Mouse (Mus musculus) liver, embryonic 15.5 days (tissue): ENCODE results near the gene Rapgefl1. TPM values are rescaled to one million over a fixed set of nuclear protein-coding genes. Genes with fewer than 3 reads are reported as not detected.
"Not testable (repeated sequence)": the region's sequence is repeated elsewhere in the genome, so short reads cannot be mapped to it uniquely, and the experiment has no call there.

Source experiments
- ATAC-seq: fragments of 200-750 bp; cut with Nextera tagmentation; 2 replicates; pipeline ENCODE4 v1.8.0; 2017; ENCODE audit warnings: moderate number of reproducible peaks, mild to moderate bottlenecking, moderate library complexity; ENCODE audit not compliant: insufficient read depth
- H3K27ac ChIP-seq: fragments of 300-500 bp; sonication (generic); replicated peaks from 2 replicates; pipeline ENCODE4 v1.5.1; 2015; ENCODE audit warnings: mild to moderate bottlenecking, inconsistent platforms
- H3K27me3 ChIP-seq: fragments of 300-500 bp; sonication (generic); 2 replicates; pipeline ENCODE4 v1.6.1; 2015; ENCODE audit warnings: mild to moderate bottlenecking, inconsistent platforms
- H3K36me3 ChIP-seq: fragments of 300-500 bp; sonication (generic); replicated peaks from 2 replicates; pipeline ENCODE4 v1.6.1; 2015; ENCODE audit warnings: moderate library complexity, mild to moderate bottlenecking, inconsistent platforms
- H3K4me1 ChIP-seq: fragments of 300-500 bp; sonication (generic); replicated peaks from 2 replicates; pipeline ENCODE4 v1.6.1; 2015; ENCODE audit warnings: inconsistent platforms
- H3K4me2 ChIP-seq: fragments of 300-500 bp; sonication (generic); 2 replicates; pipeline ENCODE4 v1.6.1; 2015; ENCODE audit warnings: moderate library complexity, mild to moderate bottlenecking, inconsistent platforms
- H3K4me3 ChIP-seq: fragments of 300-500 bp; sonication (generic); replicated peaks from 2 replicates; pipeline ENCODE4 v1.5.1; 2015; ENCODE audit warnings: mild to moderate bottlenecking, inconsistent platforms
- H3K9ac ChIP-seq: fragments of 300-500 bp; sonication (generic); 2 replicates; pipeline ENCODE4 v1.6.1; 2015; ENCODE audit warnings: moderate library complexity, mild to moderate bottlenecking, inconsistent platforms
- H3K9me3 ChIP-seq: fragments of 300-500 bp; sonication (generic); replicated peaks from 2 replicates; pipeline ENCODE4 v1.6.1; 2016; ENCODE audit warnings: inconsistent platforms
- WGBS: fragments of 180-500 bp; shearing (Covaris S2); methylation state at CpG from one replicate; pipeline ENCODE4 v1.1.7; 2015; ENCODE audit warnings: mixed read lengths; ENCODE audit not compliant: insufficient replicate concordance; 5-methylcytosine and 5-hydroxymethylcytosine counted together
- polyA plus RNA-seq: library from polyadenylated mRNA; unstranded; fragments of >200 nt; fragmentation: Nextera tagmentation; extraction: Ambion mirVana; gene quantifications from 2 replicates; pipeline ENCODE4 v1.2.1, GENCODE M21; 2015

Rapgefl1 gene
- polyA plus RNA-seq, 1 experiment from 2014 or later: 0.24 TPM

DNA sequence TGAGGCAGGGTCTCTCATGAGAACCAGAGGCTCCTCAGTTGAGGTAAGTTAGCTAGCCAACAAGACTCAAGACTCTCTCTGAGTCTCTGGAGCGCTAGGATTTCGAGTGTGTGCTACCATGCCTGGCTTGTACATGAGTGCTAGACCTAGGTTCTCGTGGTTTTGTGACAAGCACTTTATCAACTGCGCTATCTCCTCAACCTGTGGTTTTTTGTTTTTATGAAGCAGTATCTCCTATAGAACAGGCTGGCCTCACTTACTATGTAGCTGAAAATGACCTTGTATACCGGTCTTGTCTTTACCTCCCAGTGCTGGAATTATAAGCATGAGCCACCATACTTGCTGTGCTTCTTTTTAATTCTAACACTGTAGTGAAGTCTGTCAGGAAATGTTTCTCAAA lies 15.6 kb upstream of the Rapgefl1 start:
- no peak overlapping the region for H3K27ac ChIP-seq
- peaks cover 97% of the 10 kb centered on the region for H3K36me3 ChIP-seq
- H3K9me3 ChIP-seq: no peaks in the 10 kb centered on the region
- no peak overlapping the region for H3K4me3 ChIP-seq
- WGBS: 29% methylated on average over 5 of the region's 5 CpGs
- no peak overlapping the region for H3K9ac ChIP-seq
- no peaks in the 10 kb centered on the region for H3K27me3 ChIP-seq
- no peak for ATAC-seq
- peaks cover 17% of the 10 kb centered on the region for H3K4me1 ChIP-seq
- H3K4me2 ChIP-seq: no peak overlapping the region

DNA sequence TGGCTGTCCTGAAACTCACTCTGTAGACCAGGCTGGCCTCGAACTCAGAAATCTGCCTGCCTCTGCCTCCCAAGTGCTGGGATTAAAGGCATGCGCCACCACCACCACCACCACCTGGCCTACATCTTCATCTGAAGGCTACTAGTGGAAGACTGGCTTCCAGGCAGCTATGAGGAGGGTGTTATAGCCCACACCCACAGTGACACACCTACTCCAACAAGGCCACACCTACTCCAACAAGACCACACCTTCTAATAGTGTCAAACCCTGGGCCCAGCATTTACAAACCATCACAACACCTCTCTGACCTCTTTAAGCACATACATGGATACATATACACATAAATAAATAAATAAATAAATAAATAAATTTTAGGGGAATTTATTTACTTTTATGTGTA lies 10.5 kb upstream of the Rapgefl1 start:
- H3K27me3 ChIP-seq, H3K27ac ChIP-seq, H3K9me3 ChIP-seq, H3K9ac ChIP-seq, H3K4me3 ChIP-seq, H3K4me2 ChIP-seq: not testable (repeated sequence)
- peak; percentile 66 for ATAC-seq
- H3K36me3 ChIP-seq: peaks cover 97% of the 10 kb centered on the region
- H3K4me1 ChIP-seq: peaks cover 25% of the 10 kb centered on the region
- WGBS: 75% methylated on average over 2 of the region's 2 CpGs

- no peak overlapping the region for H3K9ac ChIP-seq
- H3K36me3 ChIP-seq: peaks cover 97% of the 10 kb centered on the region
- peak; percentile 51 for ATAC-seq
- H3K27me3 ChIP-seq: no peaks in the 10 kb centered on the region
- 18% methylated on average over 2 of the region's 2 CpGs for WGBS
- peaks cover 25% of the 10 kb centered on the region for H3K4me1 ChIP-seq
- peak overlapping the region; percentile 41 for H3K27ac ChIP-seq
- no peak overlapping the region for H3K4me3 ChIP-seq
- H3K4me2 ChIP-seq: no peak overlapping the region
- H3K9me3 ChIP-seq: no peaks in the 10 kb centered on the region
Measured at GRCm38 (mm10) chr11:98827877-98828276, 8.7 kb upstream of the Rapgefl1 start.

GRCm38 (mm10) chr11:98829091-98829775 lies 7.4 kb upstream of the Rapgefl1 start:
- 0 out of 2 replicates have a peak overlapping the region, but pooled peaks have one; percentile 0 for H3K27ac ChIP-seq
- peaks cover 97% of the 10 kb centered on the region for H3K36me3 ChIP-seq
- no peak overlapping the region for H3K9ac ChIP-seq
- no peaks in the 10 kb centered on the region for H3K9me3 ChIP-seq
- no peak for ATAC-seq
- no peak overlapping the region for H3K4me3 ChIP-seq
- no peak overlapping the region for H3K4me2 ChIP-seq
- WGBS: 61% methylated on average over 12 of the region's 12 CpGs
- peaks cover 25% of the 10 kb centered on the region for H3K4me1 ChIP-seq
- no peaks in the 10 kb centered on the region for H3K27me3 ChIP-seq

DNA sequence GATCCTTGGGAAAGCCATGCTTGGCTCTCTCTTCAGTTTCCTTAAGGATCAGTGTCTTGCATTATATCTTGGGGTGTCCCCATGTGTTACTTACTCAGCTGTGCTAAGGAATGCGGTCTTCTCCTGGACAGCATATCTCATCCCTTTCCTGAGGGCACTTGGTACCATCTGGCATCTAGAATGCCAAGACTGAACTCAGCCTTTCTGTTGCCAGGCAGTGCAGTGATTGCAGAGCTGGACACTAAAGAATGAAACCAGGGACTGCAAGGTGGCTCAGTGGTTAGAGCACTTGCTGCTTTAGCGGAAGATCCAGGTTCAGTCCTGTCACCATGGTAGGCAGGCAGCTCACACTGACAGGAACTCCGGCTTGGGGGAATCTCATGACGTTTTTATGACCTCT lies 6.7 kb upstream of the Rapgefl1 start:
- H3K9ac ChIP-seq: no peak overlapping the region
- H3K4me2 ChIP-seq: no peak overlapping the region
- ATAC-seq: no peak
- WGBS: 79% methylated on average over 4 of the region's 4 CpGs
- peaks cover 94% of the 10 kb centered on the region for H3K36me3 ChIP-seq
- peaks cover 23% of the 10 kb centered on the region for H3K4me1 ChIP-seq
- no peaks in the 10 kb centered on the region for H3K9me3 ChIP-seq
- no peak overlapping the region for H3K27ac ChIP-seq
- H3K27me3 ChIP-seq: no peaks in the 10 kb centered on the region
- H3K4me3 ChIP-seq: no peak overlapping the region

DNA sequence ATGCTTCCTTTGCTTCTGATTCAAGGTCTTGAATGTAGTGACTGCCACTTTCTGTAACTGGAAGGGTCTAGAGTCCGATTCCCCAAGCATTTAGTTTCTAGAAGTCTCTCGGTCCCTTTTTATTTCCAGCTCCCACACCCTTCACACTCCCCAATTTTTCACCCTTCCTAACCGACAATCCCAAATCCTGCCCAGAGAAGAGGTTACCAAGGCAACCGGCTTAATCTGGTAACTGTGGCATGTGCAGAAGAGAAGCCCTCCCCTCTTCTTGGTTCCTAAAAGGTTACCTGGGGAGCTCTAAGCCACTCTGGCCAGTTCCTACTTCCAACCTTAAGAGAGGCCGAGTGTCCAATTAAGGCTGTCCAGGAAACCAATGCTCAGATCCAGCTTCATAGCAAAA lies 1.3 kb upstream of the Rapgefl1 start:
- peaks cover 20% of the 10 kb centered on the region for H3K4me1 ChIP-seq
- 62% methylated on average over 5 of the region's 5 CpGs for WGBS
- no peaks in the 10 kb centered on the region for H3K9me3 ChIP-seq
- peaks cover 42% of the 10 kb centered on the region for H3K36me3 ChIP-seq
- H3K4me3 ChIP-seq: no peak overlapping the region
- ATAC-seq: no peak
- H3K27ac ChIP-seq: no peak overlapping the region
- H3K4me2 ChIP-seq: no peak overlapping the region
- no peak overlapping the region for H3K9ac ChIP-seq
- H3K27me3 ChIP-seq: peaks cover 46% of the 10 kb centered on the region

- H3K9me3 ChIP-seq: no peaks in the 10 kb centered on the region
- H3K4me1 ChIP-seq: peaks cover 20% of the 10 kb centered on the region
- no peak overlapping the region for H3K9ac ChIP-seq
- ATAC-seq: no peak
- H3K27ac ChIP-seq: no peak overlapping the region
- H3K4me3 ChIP-seq: no peak overlapping the region
- 55% methylated on average over 3 of the region's 3 CpGs for WGBS
- peaks cover 50% of the 10 kb centered on the region for H3K27me3 ChIP-seq
- no peak overlapping the region for H3K4me2 ChIP-seq
- H3K36me3 ChIP-seq: peaks cover 38% of the 10 kb centered on the region
Measured at GRCm38 (mm10) chr11:98835725-98836124, 860 bp upstream of the Rapgefl1 start.

- Histone ChIP-seq H3K4me2 (peak overlapping the region; percentile 98), H3K4me1 (peaks cover 20% of the 10 kb centered on the region), H3K9ac (peak overlapping the region; percentile 57; the same call in 1 of the 2 replicates), H3K27ac (no peak overlapping the region), H3K27me3 (peaks cover 53% of the 10 kb centered on the region), H3K9me3 (no peaks in the 10 kb centered on the region), H3K4me3 (peak overlapping the region; percentile 62), H3K36me3 (peaks cover 34% of the 10 kb centered on the region)
- ATAC-seq: peak; percentile 34; the same call in 1 of the 2 replicates
- 26% methylated on average over 7 of the region's 7 CpGs for WGBS
Measured at GRCm38 (mm10) chr11:98836128-98836527, 457 bp upstream of the Rapgefl1 start.

DNA sequence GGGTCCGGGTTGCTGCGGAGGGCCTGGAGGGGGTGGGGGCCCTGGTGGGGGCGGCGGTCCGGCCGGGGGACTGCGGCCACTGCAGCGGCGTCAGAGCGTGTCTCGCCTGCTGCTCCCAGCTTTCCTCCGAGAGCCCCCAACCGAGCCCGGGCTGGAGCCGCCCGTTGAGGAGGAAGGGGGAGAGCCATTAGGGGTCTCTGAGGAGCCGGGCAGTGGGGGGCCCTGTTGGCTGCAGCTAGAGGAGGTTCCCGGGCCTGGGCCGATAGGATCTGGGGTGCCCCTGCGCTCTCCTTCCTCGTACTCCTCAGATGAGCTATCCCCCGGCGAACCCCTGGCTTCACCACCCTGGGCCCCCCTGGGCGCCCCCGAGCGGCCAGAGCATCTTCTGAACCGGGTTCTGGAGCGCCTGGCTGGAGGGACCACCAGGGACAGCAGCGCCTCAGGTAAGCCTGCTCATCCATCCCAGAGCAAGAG lies 683 bp downstream of the Rapgefl1 start:
- WGBS: 1% methylated on average over 29 of the region's 29 CpGs
- no peak overlapping the region for H3K27ac ChIP-seq
- ATAC-seq: no peak

DNA sequence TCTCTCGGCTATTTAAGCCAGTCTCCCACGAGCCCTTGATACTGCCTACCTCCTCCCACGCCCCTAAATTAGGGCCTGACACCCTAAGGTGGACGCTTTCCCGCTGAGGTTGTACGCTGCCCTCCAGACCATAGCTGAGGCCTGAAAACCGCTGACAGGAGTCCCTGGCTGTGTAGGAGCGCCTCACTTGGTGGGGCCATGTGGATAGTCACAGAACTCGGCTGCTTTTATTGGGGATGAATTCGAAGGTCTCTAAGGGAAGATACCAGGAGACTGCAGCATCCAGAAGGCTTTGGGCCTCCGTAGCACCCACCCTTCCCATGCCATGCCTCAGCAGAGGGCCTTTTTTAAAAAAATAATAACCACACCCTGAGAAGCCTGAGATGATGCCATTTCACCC lies 1.3 kb downstream of the Rapgefl1 start:
- Histone ChIP-seq H3K4me3 (no peak overlapping the region), H3K4me2 (no peak overlapping the region), H3K9ac (no peak overlapping the region), H3K27me3 (peaks cover 61% of the 10 kb centered on the region), H3K36me3 (peaks cover 16% of the 10 kb centered on the region), H3K27ac (no peak overlapping the region), H3K9me3 (no peaks in the 10 kb centered on the region), H3K4me1 (peaks cover 20% of the 10 kb centered on the region)
- WGBS: 61% methylated on average over 11 of the region's 11 CpGs
- ATAC-seq: no peak

More for the DNA sequence above, 683 bp downstream of the Rapgefl1 start:
- H3K4me3 ChIP-seq: peak overlapping the region; percentile 62
- H3K27me3 ChIP-seq: peaks cover 55% of the 10 kb centered on the region
- peak overlapping the region; percentile 57 for H3K9ac ChIP-seq
- H3K4me1 ChIP-seq: peaks cover 20% of the 10 kb centered on the region
- peaks cover 22% of the 10 kb centered on the region for H3K36me3 ChIP-seq
- H3K9me3 ChIP-seq: no peaks in the 10 kb centered on the region
- H3K4me2 ChIP-seq: peak overlapping the region; percentile 98

GRCm38 (mm10) chr11:98838512-98838911 lies 1.9 kb downstream of the Rapgefl1 start:
- Histone ChIP-seq H3K36me3 (peaks cover 10% of the 10 kb centered on the region), H3K4me3 (no peak overlapping the region), H3K4me1 (peaks cover 20% of the 10 kb centered on the region), H3K9me3 (no peaks in the 10 kb centered on the region), H3K9ac (no peak overlapping the region), H3K27me3 (peaks cover 64% of the 10 kb centered on the region), H3K27ac (no peak overlapping the region), H3K4me2 (no peak overlapping the region)
- no peak for ATAC-seq
- WGBS: 72% methylated on average over 9 of the region's 9 CpGs

DNA sequence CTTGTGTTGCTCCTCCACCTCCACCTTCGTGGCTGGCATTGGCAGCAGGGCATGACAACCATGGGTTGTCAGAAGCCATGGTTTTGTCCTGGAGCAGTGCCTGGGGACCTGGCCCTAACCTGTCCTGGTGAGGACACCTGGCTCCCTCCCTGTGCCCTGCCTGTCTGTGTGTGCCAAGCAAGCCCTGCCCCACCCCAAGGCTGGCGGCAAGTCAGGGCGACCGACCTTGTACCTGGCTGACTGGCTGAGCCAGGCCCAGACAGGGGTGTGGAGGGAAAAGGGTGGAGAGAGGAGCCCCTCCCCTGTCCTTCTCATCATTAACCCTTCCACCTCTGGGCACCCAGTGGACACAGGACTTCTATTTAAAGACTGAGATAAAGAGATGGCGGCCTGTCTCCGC lies 2.8 kb downstream of the Rapgefl1 start:
- H3K36me3 ChIP-seq: peaks cover 1% of the 10 kb centered on the region
- H3K4me1 ChIP-seq: peaks cover 20% of the 10 kb centered on the region
- no peak overlapping the region for H3K9ac ChIP-seq
- no peak overlapping the region for H3K4me3 ChIP-seq
- H3K27me3 ChIP-seq: peaks cover 66% of the 10 kb centered on the region
- H3K4me2 ChIP-seq: no peak overlapping the region
- no peaks in the 10 kb centered on the region for H3K9me3 ChIP-seq
- 46% methylated on average over 6 of the region's 6 CpGs for WGBS
- no peak for ATAC-seq
- H3K27ac ChIP-seq: no peak overlapping the region
